Mouse (Mus musculus): ENCODE results near the gene Nrg3. TPM values are rescaled to one million over a fixed set of nuclear protein-coding genes. Genes with fewer than 3 reads are reported as not detected.

Gene Nrg3
- polyA plus RNA-seq (2014; fragmentation: Nextera tagmentation; extraction: Ambion mirVana) = 0.43 and 0.70 TPM in 2 replicates

DNA sequence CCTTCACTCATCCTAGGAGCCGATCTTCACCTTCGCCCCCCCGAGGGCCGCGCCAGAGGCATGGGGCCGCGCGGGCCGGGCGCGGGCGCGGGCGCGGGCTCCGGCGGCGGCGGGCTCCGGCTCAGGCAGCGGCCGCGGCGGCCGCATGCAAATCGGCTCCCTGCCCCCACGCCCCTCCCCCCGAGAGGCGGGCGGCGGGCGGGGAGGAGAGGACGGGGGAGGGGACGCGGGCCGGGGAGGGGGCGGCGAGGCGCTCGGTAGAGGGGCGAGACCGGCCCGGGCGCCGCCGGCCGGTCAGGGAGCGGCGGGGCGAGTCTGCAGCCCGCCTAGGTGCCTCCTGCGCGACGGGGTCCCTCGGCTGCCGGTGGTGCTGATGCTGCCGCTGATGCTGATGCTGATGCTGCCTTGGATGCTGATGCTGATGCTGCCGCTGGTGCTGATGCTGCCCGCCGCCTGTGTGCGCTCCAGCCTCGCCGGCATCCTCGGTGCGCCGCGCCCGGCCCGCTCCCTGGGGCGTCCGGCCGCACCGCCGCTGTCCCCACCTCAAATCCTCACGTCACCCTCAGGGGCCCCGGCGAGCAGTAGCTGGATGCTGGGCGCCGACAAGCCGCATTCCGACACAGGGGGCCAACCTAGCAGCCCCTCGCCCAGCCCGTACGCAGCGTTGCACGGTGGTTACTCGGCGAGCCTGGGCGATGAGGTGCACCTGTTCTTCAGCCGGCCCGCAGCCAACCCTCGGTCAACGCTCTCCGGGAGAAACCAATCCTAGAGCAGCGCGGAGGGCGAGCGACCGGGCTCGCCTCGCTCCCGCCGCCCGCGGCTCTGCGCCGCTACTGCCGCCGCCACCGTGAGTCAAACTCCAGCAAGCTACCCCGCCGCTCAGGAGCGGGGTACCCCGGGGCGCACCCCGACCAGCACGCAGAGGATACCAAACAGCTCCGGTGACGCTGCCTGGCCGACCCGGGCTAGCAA, at the start of gene Nrg3:
Nrg3 (minus strand) TSS at position 299 of the 972 bp plus-strand sequence.
- DNase-seq (ENCODE audit: low spot score) = peak; percentile 70
- Histone ChIP-seq H3K4me2 (ENCODE audit: low read depth, low read length) (peak within 1 kb of the TSS; percentile 89), H3K27ac (replicated peaks; ENCODE audit: low read depth, low read length) (no peak within 1 kb of the TSS), H3K4me3 (ENCODE audit: low read depth, low read length) (peak within 1 kb of the TSS; percentile 48), H3K4me1 (ENCODE audit: control insufficient read depth, insufficient read depth, low read length) (peaks cover 6% of the 10 kb centered on the region), H3K36me3 (replicated peaks; ENCODE audit: control insufficient read depth, insufficient read depth, low read depth, low read length) (no peaks in the 10 kb centered on the region), H3K27me3 (ENCODE audit: control insufficient read depth, insufficient read depth, low read length) (peaks cover 48% of the 10 kb centered on the region), H3K9ac (replicated peaks; ENCODE audit: low read length) (peak within 1 kb of the TSS; percentile 46), H3K9me3 (replicated peaks; ENCODE audit: control insufficient read depth, low read length) (no peaks in the 10 kb centered on the region)
- under 1% methylated on average over 100 of the region's 121 CpGs for WGBS
- ATAC-seq (replicated peaks; ENCODE audit: insufficient number of reproducible peaks, low FRiP score, low TSS enrichment, low read depth) = peak; percentile 86

DNA sequence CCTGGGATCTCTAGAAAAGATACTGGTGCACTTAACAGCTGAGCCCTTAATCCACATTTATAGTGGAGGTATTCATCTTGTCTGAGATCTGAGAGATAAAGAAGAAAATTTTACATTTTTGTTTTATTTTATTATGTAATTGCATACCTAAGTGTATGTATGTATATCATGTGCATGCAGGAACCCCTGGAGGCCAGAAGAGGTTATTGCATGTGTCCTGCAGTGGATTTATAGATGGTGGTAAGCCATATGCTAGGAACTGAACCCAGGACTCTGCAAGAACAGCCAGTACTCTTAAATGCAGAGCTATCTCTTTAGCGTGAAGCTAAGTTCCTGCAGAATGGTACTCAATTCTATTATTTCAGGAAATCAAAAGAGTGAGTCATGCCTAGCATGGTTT, 36.1 kb upstream of the Nrg3 start:
- DNase-seq (ENCODE audit: low spot score) (no peak), ATAC-seq (replicated peaks; ENCODE audit: insufficient number of reproducible peaks, low FRiP score, low TSS enrichment, low read depth) (no peak)
- Histone ChIP-seq H3K4me2 (ENCODE audit: low read depth, low read length) (no peak overlapping the region), H3K36me3 (replicated peaks; ENCODE audit: control insufficient read depth, insufficient read depth, low read depth, low read length) (no peaks in the 10 kb centered on the region), H3K9ac (replicated peaks; ENCODE audit: low read length) (no peak overlapping the region), H3K4me3 (ENCODE audit: low read depth, low read length) (no peak overlapping the region), H3K27me3 (ENCODE audit: control insufficient read depth, insufficient read depth, low read length) (no peaks in the 10 kb centered on the region), H3K4me1 (ENCODE audit: control insufficient read depth, insufficient read depth, low read length) (no peaks in the 10 kb centered on the region), H3K27ac (replicated peaks; ENCODE audit: low read depth, low read length) (no peak overlapping the region), H3K9me3 (replicated peaks; ENCODE audit: control insufficient read depth, low read length) (no peaks in the 10 kb centered on the region)
- 87% methylated on average over 1 of the region's 1 CpGs for WGBS

DNA sequence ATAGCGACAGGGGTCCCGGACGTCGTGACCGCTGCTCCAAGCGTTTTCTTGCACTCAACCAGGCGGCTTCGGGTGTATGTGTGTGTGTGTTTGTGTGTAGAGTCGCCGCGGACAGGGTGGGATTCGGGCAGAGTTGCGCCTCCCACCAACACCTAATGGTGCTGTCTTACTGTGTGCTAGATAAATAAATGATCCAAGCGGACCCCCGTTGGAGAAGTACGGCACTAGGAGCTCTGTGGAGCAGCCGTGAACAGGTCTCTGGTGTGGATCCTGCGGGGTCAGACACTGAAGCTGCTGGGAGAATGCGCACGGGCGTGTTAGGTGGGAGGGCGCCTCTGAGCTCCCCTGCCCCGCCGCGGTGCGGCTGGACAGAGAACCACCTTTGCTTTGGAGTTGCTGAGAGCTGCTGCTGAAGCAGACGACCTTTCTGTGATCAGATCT, 903 bp upstream of the Nrg3 start:
- Histone ChIP-seq H3K9me3 (replicated peaks; ENCODE audit: control insufficient read depth, low read length) (no peaks in the 10 kb centered on the region), H3K36me3 (replicated peaks; ENCODE audit: control insufficient read depth, insufficient read depth, low read depth, low read length) (no peaks in the 10 kb centered on the region), H3K9ac (replicated peaks; ENCODE audit: low read length) (no peak overlapping the region), H3K4me2 (ENCODE audit: low read depth, low read length) (peak overlapping the region; percentile 89), H3K27ac (replicated peaks; ENCODE audit: low read depth, low read length) (no peak overlapping the region), H3K4me1 (ENCODE audit: control insufficient read depth, insufficient read depth, low read length) (peaks cover 6% of the 10 kb centered on the region), H3K4me3 (ENCODE audit: low read depth, low read length) (peak overlapping the region; percentile 48), H3K27me3 (ENCODE audit: control insufficient read depth, insufficient read depth, low read length) (peaks cover 48% of the 10 kb centered on the region)
- WGBS = under 1% methylated on average over 27 of the region's 27 CpGs
- DNase-seq (ENCODE audit: low spot score) (peak; percentile 8), ATAC-seq (replicated peaks; ENCODE audit: insufficient number of reproducible peaks, low FRiP score, low TSS enrichment, low read depth) (no peak)

DNA sequence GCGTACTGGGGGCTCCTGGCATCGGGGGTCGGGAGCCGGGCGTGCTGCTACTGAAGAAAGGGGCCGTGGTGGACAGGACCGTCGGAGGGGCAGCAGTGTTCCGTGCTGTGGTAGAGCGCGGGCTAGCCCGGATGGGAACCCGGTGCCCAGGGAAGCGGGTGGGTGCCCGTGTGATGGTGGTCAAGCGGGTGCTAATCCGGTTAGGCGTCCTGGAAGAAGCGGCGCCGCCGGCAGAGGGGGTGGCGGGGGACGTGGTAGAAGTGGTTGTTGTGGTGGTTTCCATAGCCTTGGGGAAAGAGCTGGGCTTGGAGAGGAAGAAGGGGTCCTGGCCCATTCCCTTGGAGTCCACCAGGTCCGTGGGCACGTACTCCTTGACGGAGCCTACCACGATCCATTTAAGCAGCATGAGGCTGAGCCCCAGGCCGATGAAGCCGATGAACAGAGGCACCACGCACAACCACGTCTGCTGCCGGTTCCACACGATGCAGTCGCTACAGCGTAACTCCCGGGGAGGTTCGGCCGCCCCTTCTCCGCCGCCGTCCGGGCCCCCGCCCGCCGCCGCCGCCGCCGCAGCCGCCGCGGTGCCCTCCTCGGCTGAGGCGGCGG, 639 bp downstream of the Nrg3 start:
- ATAC-seq (replicated peaks; ENCODE audit: insufficient number of reproducible peaks, low FRiP score, low TSS enrichment, low read depth) (peak; percentile 58), DNase-seq (ENCODE audit: low spot score) (peak; percentile 11)
- no peaks in the 10 kb centered on the region for H3K36me3 ChIP-seq (replicated peaks; ENCODE audit: control insufficient read depth, insufficient read depth, low read depth, low read length)
- H3K4me3 ChIP-seq (ENCODE audit: low read depth, low read length) = peak overlapping the region; percentile 48
- H3K9ac ChIP-seq (replicated peaks; ENCODE audit: low read length) = peak overlapping the region; percentile 46
- no peaks in the 10 kb centered on the region for H3K9me3 ChIP-seq (replicated peaks; ENCODE audit: control insufficient read depth, low read length)
- peaks cover 48% of the 10 kb centered on the region for H3K27me3 ChIP-seq (ENCODE audit: control insufficient read depth, insufficient read depth, low read length)
- H3K4me2 ChIP-seq (ENCODE audit: low read depth, low read length) = peak overlapping the region; percentile 89
- H3K27ac ChIP-seq (replicated peaks; ENCODE audit: low read depth, low read length) = no peak overlapping the region
- 2% methylated on average over 51 of the region's 56 CpGs for WGBS
- H3K4me1 ChIP-seq (ENCODE audit: control insufficient read depth, insufficient read depth, low read length) = peaks cover 6% of the 10 kb centered on the region

DNA sequence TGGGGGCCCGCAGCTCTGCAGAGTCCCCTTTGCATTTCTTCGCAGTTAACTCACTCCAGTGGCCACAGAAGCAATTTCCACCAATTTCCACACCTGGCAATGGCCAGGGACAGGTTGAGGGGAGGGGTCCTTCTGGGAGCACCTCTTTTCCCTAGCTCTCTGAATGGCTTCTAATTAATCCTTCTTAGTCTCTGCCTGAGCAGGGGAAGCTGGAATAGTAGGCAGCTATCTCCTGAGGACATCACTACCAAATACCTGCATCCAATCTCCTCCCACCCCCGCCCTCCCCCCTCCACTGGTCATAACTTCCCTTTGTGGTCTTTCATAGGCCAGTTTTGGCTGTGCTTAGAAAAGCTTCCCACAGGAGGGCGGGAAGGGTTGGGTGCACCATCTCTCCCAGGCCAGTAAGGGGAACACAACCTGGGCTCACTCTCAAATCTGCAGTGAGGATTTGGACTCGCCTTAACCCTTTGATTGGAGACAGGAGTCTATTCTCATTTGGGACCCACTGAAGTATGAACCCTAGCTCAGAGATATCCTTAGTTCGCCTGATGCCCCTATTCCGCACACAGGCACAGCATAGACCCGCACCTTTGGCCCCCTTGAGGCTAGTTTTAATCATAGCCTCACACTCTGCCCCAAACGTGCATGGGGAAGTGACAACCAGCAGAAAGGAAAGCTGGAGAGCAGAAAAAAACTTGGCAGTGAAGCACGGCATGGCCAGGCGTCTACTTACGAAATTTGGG, 1.5 kb downstream of the Nrg3 start:
- H3K9ac ChIP-seq (replicated peaks; ENCODE audit: low read length) = no peak overlapping the region
- no peak overlapping the region for H3K27ac ChIP-seq (replicated peaks; ENCODE audit: low read depth, low read length)
- no peaks in the 10 kb centered on the region for H3K36me3 ChIP-seq (replicated peaks; ENCODE audit: control insufficient read depth, insufficient read depth, low read depth, low read length)
- H3K4me3 ChIP-seq (ENCODE audit: low read depth, low read length) = peak overlapping the region; percentile 48
- peaks cover 48% of the 10 kb centered on the region for H3K27me3 ChIP-seq (ENCODE audit: control insufficient read depth, insufficient read depth, low read length)
- H3K4me1 ChIP-seq (ENCODE audit: control insufficient read depth, insufficient read depth, low read length) = peaks cover 6% of the 10 kb centered on the region
- H3K9me3 ChIP-seq (replicated peaks; ENCODE audit: control insufficient read depth, low read length) = no peaks in the 10 kb centered on the region
- WGBS = 5% methylated on average over 12 of the region's 12 CpGs
- DNase-seq (ENCODE audit: low spot score) = peak; percentile 3
- H3K4me2 ChIP-seq (ENCODE audit: low read depth, low read length) = no peak overlapping the region
- ATAC-seq (replicated peaks; ENCODE audit: insufficient number of reproducible peaks, low FRiP score, low TSS enrichment, low read depth) = peak; percentile 55

DNA sequence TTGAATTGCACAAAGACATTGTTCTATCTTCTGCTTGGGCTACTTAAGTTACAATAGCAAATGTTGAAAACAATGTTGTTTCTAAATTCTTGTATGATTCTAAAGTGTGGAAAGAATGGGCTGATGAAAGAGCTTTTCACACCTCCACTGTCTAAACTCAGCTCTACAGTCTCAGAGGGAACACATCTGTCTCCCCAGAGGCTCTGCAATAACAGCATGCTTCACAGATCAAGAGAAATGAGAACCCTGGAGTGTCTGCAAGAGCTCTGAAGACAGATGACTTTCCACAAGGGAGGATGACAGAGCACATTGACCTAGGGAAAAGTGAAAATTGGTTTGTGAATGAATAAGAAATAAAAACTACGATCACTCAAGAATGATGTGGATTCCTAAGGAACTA, 27.4 kb downstream of the Nrg3 start:
- Histone ChIP-seq H3K9me3 (replicated peaks; ENCODE audit: control insufficient read depth, low read length) (no peaks in the 10 kb centered on the region), H3K27ac (replicated peaks; ENCODE audit: low read depth, low read length) (no peak overlapping the region), H3K9ac (replicated peaks; ENCODE audit: low read length) (no peak overlapping the region), H3K4me2 (ENCODE audit: low read depth, low read length) (no peak overlapping the region), H3K27me3 (ENCODE audit: control insufficient read depth, insufficient read depth, low read length) (no peaks in the 10 kb centered on the region), H3K4me3 (ENCODE audit: low read depth, low read length) (no peak overlapping the region), H3K4me1 (ENCODE audit: control insufficient read depth, insufficient read depth, low read length) (no peaks in the 10 kb centered on the region), H3K36me3 (replicated peaks; ENCODE audit: control insufficient read depth, insufficient read depth, low read depth, low read length) (no peaks in the 10 kb centered on the region)
- WGBS = 93% methylated on average over 1 of the region's 1 CpGs
- DNase-seq (ENCODE audit: low spot score) = no peak
- no peak for ATAC-seq (replicated peaks; ENCODE audit: insufficient number of reproducible peaks, low FRiP score, low TSS enrichment, low read depth)

DNA sequence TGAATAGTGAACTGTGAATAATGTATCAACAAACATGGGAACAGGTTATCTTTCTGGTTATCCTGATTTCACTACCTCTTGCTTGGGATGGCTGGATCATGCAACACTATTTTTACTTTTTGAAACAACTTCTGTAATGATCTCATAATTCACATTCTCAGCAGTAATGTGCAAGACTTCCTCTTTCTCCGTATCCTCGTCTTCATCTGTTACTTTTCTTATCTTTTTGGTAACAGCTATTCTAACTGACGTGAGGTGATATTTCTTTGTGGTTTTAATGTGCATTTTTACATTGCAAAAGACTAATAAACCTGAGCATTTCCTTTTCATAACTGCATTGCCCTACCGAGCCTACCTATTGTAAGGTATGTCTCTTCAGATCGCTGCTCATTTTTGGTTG, 44.4 kb downstream of the Nrg3 start:
- ATAC-seq (replicated peaks; ENCODE audit: insufficient number of reproducible peaks, low FRiP score, low TSS enrichment, low read depth) (no peak), DNase-seq (ENCODE audit: low spot score) (no peak)
- Histone ChIP-seq H3K9me3 (replicated peaks; ENCODE audit: control insufficient read depth, low read length) (no peaks in the 10 kb centered on the region), H3K4me1 (ENCODE audit: control insufficient read depth, insufficient read depth, low read length) (no peaks in the 10 kb centered on the region), H3K27ac (replicated peaks; ENCODE audit: low read depth, low read length) (no peak overlapping the region), H3K4me3 (ENCODE audit: low read depth, low read length) (no peak overlapping the region), H3K27me3 (ENCODE audit: control insufficient read depth, insufficient read depth, low read length) (no peaks in the 10 kb centered on the region), H3K9ac (replicated peaks; ENCODE audit: low read length) (no peak overlapping the region), H3K36me3 (replicated peaks; ENCODE audit: control insufficient read depth, insufficient read depth, low read depth, low read length) (no peaks in the 10 kb centered on the region), H3K4me2 (ENCODE audit: low read depth, low read length) (no peak overlapping the region)
- 90% methylated on average over 5 of the region's 5 CpGs for WGBS
